Mouse (Mus musculus): ENCODE measurements around the gene Rer1.

DNA sequence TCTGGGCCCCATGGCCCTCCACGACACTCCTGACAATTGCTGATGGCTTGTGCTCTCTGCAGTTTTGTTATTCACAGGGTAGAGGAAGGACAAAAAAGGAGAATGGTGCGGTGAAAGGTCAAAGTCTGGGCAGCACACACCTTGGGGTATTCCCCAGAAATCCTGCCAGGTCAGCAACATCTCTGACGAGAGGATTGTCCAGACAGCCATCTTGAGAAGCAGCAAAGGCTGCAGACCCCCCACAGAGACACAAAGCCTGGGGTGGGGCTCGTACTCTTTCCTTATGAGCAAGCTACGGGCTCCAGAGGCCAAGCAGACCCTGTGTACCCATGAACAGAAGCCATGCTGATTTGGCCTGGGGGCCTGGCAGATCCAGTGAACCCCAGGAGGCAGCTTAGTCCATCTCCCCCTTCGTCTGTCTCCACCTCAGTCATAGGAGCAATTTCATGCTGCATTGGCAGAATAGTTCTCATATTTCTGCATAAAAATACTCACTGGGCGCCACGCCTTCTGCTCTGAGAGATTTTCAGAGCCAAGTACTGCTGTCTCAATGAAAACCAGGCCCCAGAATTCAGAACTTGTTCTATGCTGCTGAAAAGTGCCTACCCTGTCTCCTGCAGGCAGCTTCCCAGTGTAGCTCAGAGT, 27.7 kb upstream of the Rer1 start:
- TF ChIP-seq GATA1 (IDR thresholded peaks at IDR 0.05; ENCODE audit: borderline replicate concordance, low read length) (no peak), CTCF (IDR thresholded peaks at IDR 0.05; ENCODE audit: low read depth, low read length) (no peak), POLR2AphosphoS5 (IDR thresholded peaks at IDR 0.05; ENCODE audit: insufficient replicate concordance, low read depth, low read length) (no peak)
